In genomic region chr11:81013501-81013900, GRCm38 (mm10) we compare ENCODE assay signal across 33 mouse cellular contexts.
"Had no signal": no experiment of that assay in that cellular context is flagged by ENCODE, and none has a peak within 500 bp of the region (broad histone marks: within the 10 kb centered on the region; RNA-seq: fewer than 3 reads in every experiment).

No protein-coding gene starts in this region.

- H3K27ac ChIP-seq: limb, embryonic 10.5 days; limb, embryonic 12.5 days; limb, embryonic 13.5 days; limb, embryonic 15.5 days; liver, embryonic 12.5 days; liver, embryonic 13.5 days; liver, embryonic 14.5 days; liver, embryonic 15.5 days; lung, embryonic 15.5 days; macrophage; midbrain, embryonic 10.5 days; midbrain, embryonic 12.5 days; midbrain, embryonic 13.5 days; midbrain, embryonic 15.5 days; neural tube, embryonic 12.5 days; neural tube, embryonic 13.5 days had no signal

- H3K9ac ChIP-seq: limb, embryonic 12.5 days; limb, embryonic 13.5 days; limb, embryonic 15.5 days; liver, embryonic 12.5 days; liver, embryonic 13.5 days; liver, embryonic 14.5 days; liver, embryonic 15.5 days; liver, postnatal 0 days; lung, embryonic 14.5 days; lung, embryonic 15.5 days; midbrain, embryonic 12.5 days; midbrain, embryonic 13.5 days; midbrain, embryonic 15.5 days; neural tube, embryonic 12.5 days; neural tube, embryonic 13.5 days had no signal

- H3K36me3 ChIP-seq: limb, embryonic 10.5 days; limb, embryonic 12.5 days; limb, embryonic 13.5 days; limb, embryonic 15.5 days; liver, embryonic 12.5 days; liver, embryonic 13.5 days; liver, embryonic 15.5 days; lung, embryonic 15.5 days; midbrain, embryonic 10.5 days; midbrain, embryonic 12.5 days; midbrain, embryonic 13.5 days; midbrain, embryonic 15.5 days; neural tube, embryonic 12.5 days; neural tube, embryonic 13.5 days had no signal

- H3K9me3 ChIP-seq: limb, embryonic 10.5 days; limb, embryonic 12.5 days; limb, embryonic 13.5 days; limb, embryonic 15.5 days; liver, embryonic 12.5 days; liver, embryonic 15.5 days; lung, embryonic 15.5 days; midbrain, embryonic 10.5 days; midbrain, embryonic 12.5 days; midbrain, embryonic 13.5 days; midbrain, embryonic 15.5 days; neural tube, embryonic 12.5 days; neural tube, embryonic 13.5 days had no signal

- DNase-seq: left cerebral cortex, postnatal 4 days; liver; liver, embryonic 13.5 days; liver, postnatal 0 days; lung, adult 18-20 months; lung, adult 2 months; lung, embryonic 14.5 days; lung, postnatal 10 days; lung, postnatal 14 days; lung, postnatal 36 days; lung, postnatal 4 days; midbrain, embryonic 14.5 days had no signal

- H3K27me3 ChIP-seq: limb, embryonic 12.5 days; limb, embryonic 13.5 days; limb, embryonic 15.5 days; liver, embryonic 12.5 days; liver, embryonic 13.5 days; liver, embryonic 15.5 days; lung, embryonic 15.5 days; megakaryocyte, embryonic 14.5 days; midbrain, embryonic 12.5 days; midbrain, embryonic 13.5 days; midbrain, embryonic 15.5 days; neural tube, embryonic 12.5 days; neural tube, embryonic 13.5 days had no signal

- H3K4me2 ChIP-seq: limb, embryonic 12.5 days; limb, embryonic 13.5 days; limb, embryonic 15.5 days; liver, embryonic 11.5 days; liver, embryonic 12.5 days; liver, embryonic 13.5 days; liver, embryonic 15.5 days; lung, embryonic 14.5 days; lung, embryonic 15.5 days; midbrain, embryonic 11.5 days; midbrain, embryonic 12.5 days; midbrain, embryonic 13.5 days; midbrain, embryonic 15.5 days; neural tube, embryonic 12.5 days; neural tube, embryonic 13.5 days had no signal

- H3K4me1 ChIP-seq: limb, embryonic 10.5 days; limb, embryonic 12.5 days; limb, embryonic 13.5 days; limb, embryonic 15.5 days; liver, embryonic 12.5 days; liver, embryonic 13.5 days; liver, embryonic 15.5 days; lung, embryonic 15.5 days; megakaryocyte, embryonic 14.5 days; midbrain, embryonic 10.5 days; midbrain, embryonic 13.5 days; midbrain, embryonic 15.5 days; neural tube, embryonic 12.5 days had no signal

- H3K4me3 ChIP-seq: limb, embryonic 10.5 days; limb, embryonic 12.5 days; limb, embryonic 13.5 days; limb, embryonic 15.5 days; liver, embryonic 12.5 days; liver, embryonic 13.5 days; liver, embryonic 15.5 days; lung, embryonic 15.5 days; megakaryocyte, embryonic 14.5 days; midbrain, embryonic 10.5 days; midbrain, embryonic 12.5 days; midbrain, embryonic 13.5 days; midbrain, embryonic 15.5 days; myocyte; neural tube, embryonic 12.5 days; neural tube, embryonic 13.5 days had no signal

- ATAC-seq: liver, embryonic 12.5 days; liver, postnatal 0 days; lung, postnatal 0 days; midbrain, embryonic 13.5 days; midbrain, embryonic 15.5 days; midbrain, embryonic 16.5 days had no signal
